Mouse (Mus musculus) intestine, postnatal 0 days (tissue): Measurements from ENCODE around the gene Slc22a18. TPM values are rescaled to one million over a fixed set of nuclear protein-coding genes. Genes with fewer than 3 reads are reported as not detected.
A peak's percentile ranks its signal among the peaks of the same experiment; 100 is the strongest.

ENCODE experiments used
- ATAC-seq: fragments of 200-750 bp; cut with Nextera tagmentation; 2 replicates; pipeline ENCODE4 v1.8.0; 2017; ENCODE audit warnings: mild to moderate bottlenecking, moderate TSS enrichment, moderate library complexity
- H3K27ac ChIP-seq: fragments of 300-500 bp; sonication (generic); 2 replicates; pipeline ENCODE4 v1.5.1; 2014; ENCODE audit warnings: mild to moderate bottlenecking, low read depth, low read length, moderate library complexity
- H3K27me3 ChIP-seq: fragments of 300-500 bp; sonication (generic); replicated peaks from 2 replicates; pipeline ENCODE4 v1.6.1; 2014; ENCODE audit warnings: low read length, mixed read lengths; ENCODE audit not compliant: control insufficient read depth, insufficient read depth
- H3K36me3 ChIP-seq: fragments of 300-500 bp; sonication (generic); 2 replicates; pipeline ENCODE4 v1.6.1; 2014; ENCODE audit warnings: mild to moderate bottlenecking, moderate library complexity; ENCODE audit not compliant: control insufficient read depth, insufficient read depth
- H3K4me1 ChIP-seq: fragments of 300-500 bp; sonication (generic); replicated peaks from 2 replicates; pipeline ENCODE4 v1.6.1; 2014; ENCODE audit warnings: antibody characterized with exemption, low read length, mixed read lengths; ENCODE audit not compliant: control insufficient read depth, insufficient read depth
- H3K4me2 ChIP-seq: fragments of 300-500 bp; sonication (generic); replicated peaks from 2 replicates; pipeline ENCODE4 v1.6.1; 2014; ENCODE audit warnings: low read depth, mild to moderate bottlenecking, moderate library complexity
- H3K4me3 ChIP-seq: fragments of 300-500 bp; sonication (generic); 2 replicates; pipeline ENCODE4 v1.5.1; 2014; ENCODE audit warnings: low read depth, low read length
- H3K9ac ChIP-seq: fragments of 300-500 bp; sonication (generic); 2 replicates; pipeline ENCODE4 v1.6.1; 2014; ENCODE audit warnings: mild to moderate bottlenecking, low read depth, low read length
- H3K9me3 ChIP-seq: fragments of 300-500 bp; sonication (generic); 2 replicates; pipeline ENCODE4 v1.6.1; 2016; ENCODE audit warnings: mixed run types; ENCODE audit not compliant: control insufficient read depth
- CTCF ChIP-seq: sonication (generic); IDR thresholded peaks from 2 replicates; pipeline ENCODE4 v1.5.1; 2016; ENCODE audit warnings: low read depth, mild to moderate bottlenecking, control low read depth, antibody characterized with exemption, moderate library complexity
- WGBS: fragments of 180-500 bp; shearing (Covaris S2); extraction: QIAGEN DNeasy Blood & Tissue Kit; methylation state at CpG from one replicate; pipeline ENCODE4 v1.1.7; 2014; 5-methylcytosine and 5-hydroxymethylcytosine counted together
- polyA plus RNA-seq: library from polyadenylated mRNA; unstranded; fragments of >200 nt; fragmentation: Nextera tagmentation; extraction: Ambion mirVana; gene quantifications from 2 replicates; pipeline ENCODE4 v1.2.1, GENCODE M21; 2015

Gene Slc22a18
- polyA plus RNA-seq, 1 experiment from 2014 or later = 21.6 TPM

DNA sequence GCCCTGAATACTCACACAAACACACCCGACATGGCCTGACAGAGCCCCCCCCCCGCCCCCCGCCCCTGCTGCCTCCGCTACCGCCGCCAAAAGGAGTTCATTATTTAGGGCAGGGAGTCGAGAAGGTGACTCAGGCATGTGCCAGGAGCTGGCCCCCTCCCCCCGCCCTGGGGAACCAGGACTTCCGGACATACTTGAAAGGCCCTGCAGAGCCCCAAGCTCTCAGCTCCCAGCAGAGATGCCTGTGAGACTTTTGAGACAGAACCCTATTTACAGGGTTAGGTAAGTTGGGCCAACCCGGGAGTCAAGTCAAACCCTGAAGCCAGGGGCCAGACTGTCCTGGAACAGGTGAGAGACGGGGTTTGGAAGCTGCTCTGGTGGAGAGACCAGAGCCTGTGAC, 11.6 kb upstream of the Slc22a18 start:
- no peak overlapping the region for H3K27ac ChIP-seq
- H3K4me3 ChIP-seq = no peak overlapping the region
- H3K27me3 ChIP-seq = no peaks in the 10 kb centered on the region
- H3K4me1 ChIP-seq = peaks cover 3% of the 10 kb centered on the region; the same call in 1 of the 2 replicates
- H3K36me3 ChIP-seq = no peaks in the 10 kb centered on the region
- H3K4me2 ChIP-seq = peak overlapping the region; percentile 71; the same call in 1 of the 2 replicates
- no peak overlapping the region for H3K9ac ChIP-seq
- 53% methylated on average over 11 of the region's 11 CpGs for WGBS
- H3K9me3 ChIP-seq = peaks cover 13% of the 10 kb centered on the region; the same call in 1 of the 2 replicates
- no peak for ATAC-seq
- TF ChIP-seq CTCF = no peak

DNA sequence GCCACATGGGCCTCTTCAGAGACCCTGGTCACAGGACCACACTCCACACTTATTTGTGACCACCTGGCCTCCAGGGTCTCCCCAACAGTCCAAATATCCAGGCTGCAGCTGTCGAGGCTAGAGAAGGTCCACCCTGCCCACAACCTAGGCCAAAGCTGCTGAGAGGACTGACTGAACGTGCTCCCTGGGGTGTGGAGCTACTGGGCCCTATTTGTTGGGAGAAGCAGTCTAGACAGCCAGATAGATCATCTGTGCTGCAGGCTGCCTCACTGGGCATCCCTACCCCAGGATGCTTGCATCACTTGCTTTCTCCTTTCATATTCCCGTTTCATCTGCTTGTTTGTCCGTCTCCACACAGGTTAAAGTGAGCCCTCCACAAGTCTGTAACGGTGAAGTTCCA, 11.0 kb upstream of the Slc22a18 start:
- Histone ChIP-seq H3K4me2 (no peak overlapping the region), H3K27ac (no peak overlapping the region), H3K36me3 (no peaks in the 10 kb centered on the region), H3K27me3 (no peaks in the 10 kb centered on the region), H3K4me3 (no peak overlapping the region), H3K9me3 (peaks cover 13% of the 10 kb centered on the region; the same call in 1 of the 2 replicates), H3K9ac (no peak overlapping the region), H3K4me1 (peaks cover 3% of the 10 kb centered on the region; the same call in 1 of the 2 replicates)
- no peak for TF ChIP-seq CTCF
- ATAC-seq = no peak
- 88% methylated on average over 5 of the region's 5 CpGs for whole genome bisulfite sequencing

DNA sequence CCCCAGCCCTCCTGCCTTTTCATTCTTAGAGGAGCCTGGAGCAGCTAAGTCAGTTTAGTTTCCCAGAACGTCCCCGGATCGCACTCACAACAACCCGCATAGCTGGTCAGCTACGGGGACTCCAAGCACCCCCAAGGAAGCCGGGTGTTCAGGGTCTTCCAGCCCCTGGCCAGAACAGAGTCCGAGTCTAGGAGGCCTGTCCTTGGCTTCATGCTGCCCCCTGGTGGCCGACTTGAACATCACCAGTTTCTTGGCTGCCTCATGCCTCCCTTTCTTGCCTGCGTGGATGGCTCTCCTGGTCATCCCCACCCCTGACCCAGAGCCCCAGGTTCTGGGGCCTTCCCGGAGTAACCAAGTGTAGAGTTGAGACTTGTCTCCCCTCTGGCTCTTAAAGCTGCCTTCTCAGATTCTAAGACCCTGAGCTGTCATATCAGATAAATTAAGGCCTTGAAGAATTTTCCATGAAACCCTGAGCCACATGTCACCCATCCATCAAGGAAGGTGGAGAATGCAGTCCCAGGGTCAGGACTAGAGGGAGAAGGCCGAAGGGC, 9.6 kb upstream of the Slc22a18 start:
- no peak overlapping the region for H3K27ac ChIP-seq
- ATAC-seq = no peak

DNA sequence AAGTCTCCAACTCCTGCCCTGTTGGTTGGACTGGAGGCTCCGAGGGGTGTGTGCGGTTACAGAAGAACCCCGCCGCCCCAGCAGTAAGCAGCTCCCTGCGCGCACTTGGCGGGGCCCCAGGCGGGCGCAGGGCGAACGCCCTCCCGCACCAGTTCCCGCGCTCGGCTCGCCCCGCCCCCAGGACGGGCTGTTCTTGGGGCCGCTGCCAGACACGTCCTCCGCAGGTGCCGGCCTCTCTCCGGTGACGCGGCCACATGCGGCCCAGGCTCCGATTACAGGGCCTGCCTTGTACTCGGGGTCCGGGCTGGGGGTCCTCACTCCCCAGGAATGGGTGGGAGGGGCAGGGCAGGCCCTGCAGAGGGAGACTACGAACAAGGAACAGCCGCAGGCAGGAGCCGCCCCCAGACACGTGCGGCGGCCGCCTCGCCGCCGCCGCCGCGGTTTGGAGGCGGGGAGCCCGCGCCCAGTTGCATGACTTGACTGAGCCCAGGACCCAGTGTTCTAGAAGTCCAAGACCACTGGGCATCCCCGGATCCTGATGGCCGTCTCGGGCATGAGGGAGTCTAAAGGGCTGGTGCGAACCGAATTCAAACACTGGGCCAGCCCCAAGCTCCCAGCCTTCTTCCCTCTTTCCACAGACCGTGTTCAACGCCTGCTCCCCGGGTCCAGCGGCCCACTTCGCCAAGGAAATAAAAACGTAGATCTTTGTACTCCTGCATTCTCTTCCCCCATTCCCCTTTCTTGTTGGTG, 8.6 kb upstream of the Slc22a18 start:
- WGBS = 17% methylated on average over 56 of the region's 56 CpGs
- Histone ChIP-seq H3K4me2 (peak overlapping the region; percentile 81), H3K9ac (peak overlapping the region; percentile 37), H3K36me3 (no peaks in the 10 kb centered on the region), H3K4me1 (peaks cover 3% of the 10 kb centered on the region; the same call in 1 of the 2 replicates), H3K4me3 (peak overlapping the region; percentile 25), H3K27me3 (no peaks in the 10 kb centered on the region), H3K27ac (no peak overlapping the region), H3K9me3 (peaks cover 6% of the 10 kb centered on the region; the same call in 1 of the 2 replicates)
- TF ChIP-seq CTCF = no peak
- ATAC-seq = peak; percentile 18

More for the DNA sequence above, 9.6 kb upstream of the Slc22a18 start:
- Histone ChIP-seq H3K4me1 (peaks cover 3% of the 10 kb centered on the region; the same call in 1 of the 2 replicates), H3K9me3 (peaks cover 12% of the 10 kb centered on the region; the same call in 1 of the 2 replicates), H3K27me3 (no peaks in the 10 kb centered on the region), H3K9ac (no peak overlapping the region), H3K4me2 (0 out of 2 replicates have a peak overlapping the region, but pooled peaks have one; percentile 4), H3K36me3 (no peaks in the 10 kb centered on the region), H3K4me3 (no peak overlapping the region)
- TF ChIP-seq CTCF = peak; percentile 93
- 41% methylated on average over 11 of the region's 11 CpGs for WGBS

DNA sequence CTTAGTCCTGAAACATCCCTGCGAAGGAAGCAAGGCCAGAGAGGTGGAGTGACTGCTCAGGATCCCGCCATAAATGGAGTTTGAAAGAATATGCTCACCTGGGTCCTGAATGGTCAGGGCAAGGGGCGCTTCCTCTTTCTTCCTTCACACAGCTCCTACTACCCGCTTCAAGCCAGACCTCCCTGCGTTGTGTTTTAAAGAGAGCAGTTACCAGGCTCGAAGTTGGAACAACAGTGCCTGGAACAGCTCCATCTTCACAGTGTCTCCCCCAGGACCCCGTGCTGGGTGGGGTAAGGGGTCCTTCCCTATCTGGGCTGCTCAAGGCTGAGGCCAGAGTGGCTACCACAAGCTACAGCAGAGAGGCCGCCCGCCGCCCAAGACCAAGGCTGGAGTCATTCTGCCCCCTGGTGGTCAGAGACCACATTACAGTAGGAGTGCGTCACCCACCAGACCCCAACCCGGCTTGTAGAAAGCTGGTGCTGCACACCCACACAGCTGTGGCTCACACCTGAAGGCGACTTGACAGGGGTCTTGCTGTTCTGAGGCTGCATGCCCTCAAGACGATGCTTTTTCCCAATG, 7.3 kb upstream of the Slc22a18 start:
- peak; percentile 19; the same call in 1 of the 2 replicates for ATAC-seq

GRCm38 (mm10) chr7:143467714-143468113, 5.8 kb upstream of the Slc22a18 start:
- no peak for TF ChIP-seq CTCF
- no peak for ATAC-seq
- no peak overlapping the region for H3K4me2 ChIP-seq
- H3K36me3 ChIP-seq = no peaks in the 10 kb centered on the region
- H3K9ac ChIP-seq = no peak overlapping the region
- H3K9me3 ChIP-seq = no peaks in the 10 kb centered on the region
- H3K27ac ChIP-seq = no peak overlapping the region
- peaks cover 3% of the 10 kb centered on the region; the same call in 1 of the 2 replicates for H3K4me1 ChIP-seq
- no peaks in the 10 kb centered on the region for H3K27me3 ChIP-seq
- WGBS = 34% methylated on average over 6 of the region's 6 CpGs
- H3K4me3 ChIP-seq = no peak overlapping the region

More for the DNA sequence above, 7.3 kb upstream of the Slc22a18 start:
- no peak overlapping the region for H3K9ac ChIP-seq
- H3K36me3 ChIP-seq = no peaks in the 10 kb centered on the region
- WGBS = 40% methylated on average over 14 of the region's 14 CpGs
- H3K27ac ChIP-seq = no peak overlapping the region
- peak; percentile 97 for TF ChIP-seq CTCF
- H3K9me3 ChIP-seq = no peaks in the 10 kb centered on the region
- no peak overlapping the region for H3K4me3 ChIP-seq
- H3K27me3 ChIP-seq = no peaks in the 10 kb centered on the region
- H3K4me2 ChIP-seq = no peak overlapping the region
- H3K4me1 ChIP-seq = peaks cover 3% of the 10 kb centered on the region; the same call in 1 of the 2 replicates
